Mouse (Mus musculus) urinary bladder, adult 18-20 months (tissue): ENCODE data around the gene Pkd1l1.

Experiments
- DNase-seq, 2 experiments: peaks; one replicate each; pipeline ENCODE4 v3.0.0; 2022; ENCODE audit warnings: low spot score in 2 of 2, mixed read lengths in 2 of 2

Gene Pkd1l1

DNA sequence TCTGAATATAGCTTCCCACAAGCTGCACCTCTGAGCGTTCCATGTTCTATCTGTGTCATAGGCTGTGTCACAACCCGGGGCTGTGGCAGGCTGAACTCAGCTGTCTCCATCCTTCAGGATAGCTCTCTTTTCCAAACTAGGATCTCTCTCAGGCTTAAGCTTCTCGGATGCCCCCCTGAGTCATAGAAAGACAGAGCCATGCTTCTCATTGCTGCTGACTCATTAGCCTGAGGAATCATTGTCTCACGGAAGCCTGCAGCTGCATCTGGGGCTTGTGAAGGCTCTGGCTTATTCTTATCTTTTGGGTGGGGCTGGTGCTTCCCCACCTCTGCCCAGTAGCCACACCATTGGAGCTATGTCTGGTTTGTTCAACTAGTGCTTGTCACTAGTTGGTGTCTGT is 151.7 kb downstream of the Pkd1l1 start:
- DNase-seq: no peak

DNA sequence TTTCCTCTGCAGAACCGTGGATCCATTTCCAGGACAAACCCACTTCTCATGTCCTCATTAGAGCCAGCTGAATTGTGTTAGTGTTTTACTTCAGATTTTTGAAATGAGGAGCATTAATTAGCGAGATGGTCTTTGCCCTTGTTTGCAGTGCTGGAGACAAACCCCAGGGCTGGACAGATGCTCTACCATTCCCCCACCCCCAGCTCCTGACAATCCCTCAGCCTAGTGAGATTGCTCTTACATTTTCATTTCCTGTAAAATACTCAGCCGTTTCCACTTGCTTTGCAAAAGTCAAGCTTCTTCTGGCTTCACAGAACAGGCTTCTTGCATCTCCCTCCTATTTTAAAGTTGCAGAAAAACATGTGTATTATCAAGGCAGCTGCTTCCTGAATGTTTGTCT is 155.7 kb downstream of the Pkd1l1 start:
- no peak for DNase-seq

DNA sequence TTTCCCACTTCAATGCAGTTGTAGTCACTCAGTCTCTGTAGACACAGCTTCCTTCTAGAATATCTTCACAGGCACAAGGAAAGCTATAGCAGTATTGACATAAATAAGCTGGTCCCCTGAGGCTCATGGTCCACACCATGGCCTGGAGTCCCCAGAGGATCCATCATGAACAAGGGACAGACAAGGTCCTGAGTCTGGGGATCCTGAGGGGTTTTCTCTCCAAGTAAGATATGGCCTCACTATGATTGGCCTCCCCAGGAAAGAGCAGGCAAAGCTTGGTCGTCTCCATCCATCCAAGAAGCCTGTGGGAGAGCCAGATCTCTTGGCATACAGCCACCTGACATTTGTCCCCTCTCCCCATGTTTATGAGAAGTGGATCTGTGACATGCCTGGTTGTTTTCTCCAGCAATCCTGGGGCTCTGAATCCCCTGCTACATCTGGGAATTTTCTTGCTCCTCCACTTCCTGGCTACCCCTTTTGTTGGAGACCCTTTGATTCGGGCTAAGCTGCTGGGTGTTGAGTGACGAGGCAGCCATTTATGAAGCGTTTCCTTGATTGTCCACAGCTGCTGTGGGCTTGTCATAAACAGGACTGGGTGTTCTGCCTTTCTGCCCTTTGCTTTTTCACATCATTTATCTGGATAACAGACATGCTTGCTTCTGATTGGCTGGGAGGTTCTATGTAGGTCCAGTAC is 158.8 kb downstream of the Pkd1l1 start:
- DNase-seq: no peak

DNA sequence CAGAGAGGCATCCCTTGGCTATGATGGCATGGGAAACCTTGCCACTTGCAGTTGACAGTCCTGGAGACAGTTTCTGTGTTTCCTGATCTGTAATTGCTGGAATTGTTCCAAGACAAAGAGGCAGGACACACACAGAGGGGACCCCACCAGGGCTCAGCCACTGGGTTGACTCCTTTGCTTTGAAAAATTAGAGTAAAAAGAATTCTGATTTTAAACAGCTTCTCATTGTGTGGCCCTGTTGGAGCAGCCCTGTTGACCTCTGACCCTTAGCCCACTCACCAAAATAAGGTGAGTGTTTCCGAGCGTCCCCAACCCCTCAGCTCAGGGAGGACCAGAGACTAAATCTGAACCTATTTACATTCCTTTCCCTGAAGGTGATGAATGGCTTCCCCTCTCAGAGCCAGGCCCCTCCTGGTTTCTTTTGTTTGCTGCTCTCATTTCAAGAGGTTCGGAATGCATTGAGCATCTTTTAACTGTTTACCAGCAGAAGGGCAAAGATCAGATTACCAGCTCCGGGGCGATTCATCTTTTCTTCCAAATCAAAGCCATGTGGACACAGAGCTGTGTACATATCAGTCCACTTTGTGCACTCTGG is 161.5 kb downstream of the Pkd1l1 start:
- DNase-seq: no peak

DNA sequence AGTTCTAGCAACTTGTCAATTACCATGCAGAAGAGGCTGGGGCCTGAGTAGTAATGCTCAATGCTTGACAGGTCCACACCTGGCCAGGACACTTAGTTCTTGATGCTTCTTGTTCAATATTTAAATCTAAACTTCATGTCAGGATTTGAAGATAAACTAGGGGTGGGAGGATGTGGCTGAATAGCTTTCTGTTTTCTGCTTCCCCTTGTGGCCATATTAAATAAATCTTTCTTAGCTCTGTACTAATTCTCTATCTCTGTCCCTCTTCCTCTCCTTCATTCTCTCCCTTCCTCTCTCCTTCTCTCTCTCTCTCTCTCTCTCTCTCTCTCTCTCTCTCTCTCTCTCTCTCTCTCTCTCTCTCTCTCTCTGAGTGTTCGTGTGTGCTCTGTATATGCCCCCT is 163.4 kb downstream of the Pkd1l1 start:
- no peak for DNase-seq

DNA sequence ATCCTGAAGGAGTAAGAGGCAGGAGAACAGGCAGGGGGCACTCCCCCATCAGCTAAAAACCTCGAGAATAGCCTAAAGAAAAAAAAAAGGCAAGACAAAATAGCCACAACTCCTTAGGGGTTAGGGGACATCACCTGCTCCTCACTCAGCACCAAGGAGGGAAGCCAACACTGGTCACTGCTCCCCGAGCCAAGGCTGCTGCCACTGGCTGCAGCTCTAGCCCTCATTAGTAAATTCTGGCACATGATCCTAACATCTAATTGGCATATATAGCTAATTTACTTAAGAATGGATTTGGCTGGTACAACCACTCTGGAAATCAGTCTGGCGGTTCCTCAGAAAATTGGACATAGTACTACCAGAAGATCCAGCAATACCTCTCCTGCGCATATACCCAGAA is 166.1 kb downstream of the Pkd1l1 start:
- DNase-seq: no peak

DNA sequence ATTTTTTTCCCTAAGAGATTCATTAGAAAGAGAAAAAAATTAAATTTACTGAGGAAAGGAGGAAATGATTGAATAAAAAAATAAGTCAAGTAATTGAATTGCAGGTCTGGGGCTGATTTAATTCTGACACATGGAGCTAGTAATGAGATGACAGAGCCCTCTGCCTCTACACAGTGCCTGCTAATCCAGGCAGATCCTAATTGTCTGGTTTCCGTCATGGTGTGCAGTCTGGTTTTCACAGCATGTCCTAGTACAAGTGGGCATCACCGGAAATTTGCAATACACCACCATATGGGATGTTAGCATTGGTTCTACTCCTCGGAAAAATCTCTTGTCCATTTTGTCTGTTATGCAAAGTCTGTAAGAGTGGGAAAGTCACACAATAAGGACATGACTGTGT is 168.9 kb downstream of the Pkd1l1 start:
- no peak for DNase-seq

DNA sequence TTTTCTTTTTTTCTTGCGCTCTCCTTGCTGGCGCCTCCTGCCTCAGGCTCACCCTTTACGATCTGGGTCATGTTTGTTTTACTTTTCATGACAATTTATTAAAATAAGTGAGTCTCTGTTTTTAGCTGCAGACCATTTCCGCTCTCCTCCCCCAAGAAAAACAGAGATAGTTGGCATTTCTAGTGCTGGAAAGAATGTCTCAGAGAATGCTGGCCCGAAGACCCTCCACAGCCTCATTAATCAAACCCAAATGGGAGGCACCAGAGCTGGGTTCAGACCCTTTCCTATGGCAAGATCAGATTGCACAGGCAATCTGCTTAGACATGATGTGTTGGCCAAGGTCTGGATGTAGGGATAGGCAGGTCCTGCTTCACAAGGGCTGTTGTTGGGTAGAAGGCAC is 175.6 kb downstream of the Pkd1l1 start:
- DNase-seq: no peak

DNA sequence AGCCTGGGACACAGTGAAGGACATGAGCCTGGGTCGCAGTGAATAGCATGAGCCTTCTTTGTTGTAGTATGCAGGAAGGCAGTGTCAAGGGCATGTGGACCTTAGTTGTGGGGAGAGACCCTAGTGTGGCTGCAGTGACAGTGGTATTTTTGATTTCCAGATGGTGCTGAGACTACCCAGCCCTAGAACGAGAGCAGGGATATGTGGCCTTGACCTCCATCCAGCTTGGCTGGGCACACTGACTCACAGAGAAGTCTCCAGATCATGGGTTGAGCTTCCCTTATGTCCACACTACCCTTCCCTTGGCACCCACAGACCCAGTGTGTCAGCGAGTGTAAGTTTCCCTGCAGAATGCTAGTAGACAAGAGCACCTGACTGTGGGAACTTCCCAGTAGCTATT is 178.0 kb downstream of the Pkd1l1 start:
- no peak for DNase-seq

DNA sequence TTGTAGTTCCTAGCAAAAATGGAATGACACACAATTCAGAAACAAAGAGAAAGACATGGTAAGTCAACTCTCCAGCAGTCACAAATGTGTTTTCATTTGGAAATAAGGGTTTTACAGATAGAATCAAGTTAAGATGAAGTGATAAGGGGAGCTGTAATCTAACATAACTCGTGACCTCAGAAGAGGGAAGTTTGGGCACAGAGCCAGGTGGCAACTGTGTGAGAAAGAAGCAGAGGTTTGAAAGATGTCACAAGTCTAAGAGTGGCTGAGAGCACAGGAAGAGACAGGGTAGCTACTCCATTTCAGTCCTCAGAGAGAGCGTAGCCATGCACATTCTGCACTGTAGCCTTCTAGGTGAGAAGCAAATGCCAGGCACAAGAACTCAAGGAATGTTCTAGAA is 180.9 kb downstream of the Pkd1l1 start:
- no peak for DNase-seq

DNA sequence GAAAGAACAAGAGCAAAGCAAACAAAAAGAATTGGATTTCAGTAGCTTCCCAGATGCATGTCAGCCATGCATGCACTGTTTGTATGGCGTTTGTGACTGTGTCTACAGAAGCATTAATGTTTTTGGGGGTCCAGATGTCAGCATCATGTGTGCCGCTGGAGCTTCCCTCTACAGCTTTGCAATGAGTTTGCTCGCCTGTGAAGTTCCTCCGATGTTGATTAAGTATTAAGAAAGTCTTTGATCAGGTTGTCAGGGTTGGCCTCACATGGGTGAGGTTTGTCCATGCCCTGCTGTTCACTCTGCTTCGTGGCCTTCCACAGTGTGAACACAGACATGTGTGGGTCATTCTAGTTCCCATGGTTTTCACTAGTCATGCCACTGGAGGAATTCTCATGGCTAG is 183.9 kb downstream of the Pkd1l1 start:
- no peak for DNase-seq

DNA sequence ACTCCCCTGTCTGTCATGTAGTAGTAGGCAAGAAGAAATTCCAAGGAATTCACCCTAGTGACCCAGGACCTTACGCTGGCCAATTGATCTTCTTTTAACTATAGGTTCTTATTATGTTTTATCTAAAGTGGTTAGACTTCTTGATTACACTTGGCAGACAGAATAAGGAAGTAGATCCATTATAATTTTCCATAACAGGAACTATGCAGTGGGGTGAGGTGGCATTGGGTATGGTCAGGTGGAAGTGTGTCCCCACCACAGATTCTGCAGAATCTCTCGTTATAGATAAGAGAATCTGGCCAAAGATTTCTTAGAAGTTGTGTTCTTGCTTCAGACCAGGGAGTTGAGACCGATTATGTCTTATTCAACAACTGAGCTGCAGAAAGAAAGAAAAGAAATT is 185.5 kb downstream of the Pkd1l1 start:
- DNase-seq: no peak

DNA sequence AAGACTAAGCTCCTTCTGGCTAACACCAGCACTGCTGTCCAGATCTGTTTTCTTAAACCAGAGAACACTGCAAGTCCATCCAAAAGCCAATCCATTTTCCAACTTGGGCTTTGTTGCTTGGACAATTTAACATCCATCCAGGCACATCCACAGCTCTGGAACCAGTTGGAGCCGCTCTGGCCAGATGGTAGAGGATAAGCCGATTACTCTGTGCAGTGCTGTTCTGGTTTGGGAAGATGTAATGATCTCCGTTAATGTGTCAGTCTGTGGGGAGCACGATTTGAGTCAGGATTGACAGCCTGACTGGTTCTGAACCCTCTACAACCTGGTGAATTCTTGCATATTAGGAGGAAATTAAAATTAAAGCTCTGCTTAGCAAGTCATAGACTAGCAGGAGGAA is 188.7 kb downstream of the Pkd1l1 start:
- DNase-seq: no peak

DNA sequence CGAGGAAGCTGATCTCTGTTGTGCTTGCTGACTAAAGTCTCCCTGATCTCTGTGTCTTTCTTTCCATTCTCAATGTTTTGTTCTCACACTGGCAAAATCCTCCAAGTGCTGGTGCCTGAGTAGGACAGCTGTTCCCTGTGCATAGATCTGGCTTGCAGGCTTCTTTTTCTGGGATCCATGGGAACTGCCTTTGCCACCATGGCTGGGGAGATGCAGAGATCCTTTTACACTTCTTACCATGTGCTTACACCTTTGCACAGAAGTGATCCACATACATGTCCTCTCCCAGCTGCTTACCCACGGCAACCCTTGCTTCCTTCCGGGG is 191.0 kb downstream of the Pkd1l1 start:
- DNase-seq: no peak

DNA sequence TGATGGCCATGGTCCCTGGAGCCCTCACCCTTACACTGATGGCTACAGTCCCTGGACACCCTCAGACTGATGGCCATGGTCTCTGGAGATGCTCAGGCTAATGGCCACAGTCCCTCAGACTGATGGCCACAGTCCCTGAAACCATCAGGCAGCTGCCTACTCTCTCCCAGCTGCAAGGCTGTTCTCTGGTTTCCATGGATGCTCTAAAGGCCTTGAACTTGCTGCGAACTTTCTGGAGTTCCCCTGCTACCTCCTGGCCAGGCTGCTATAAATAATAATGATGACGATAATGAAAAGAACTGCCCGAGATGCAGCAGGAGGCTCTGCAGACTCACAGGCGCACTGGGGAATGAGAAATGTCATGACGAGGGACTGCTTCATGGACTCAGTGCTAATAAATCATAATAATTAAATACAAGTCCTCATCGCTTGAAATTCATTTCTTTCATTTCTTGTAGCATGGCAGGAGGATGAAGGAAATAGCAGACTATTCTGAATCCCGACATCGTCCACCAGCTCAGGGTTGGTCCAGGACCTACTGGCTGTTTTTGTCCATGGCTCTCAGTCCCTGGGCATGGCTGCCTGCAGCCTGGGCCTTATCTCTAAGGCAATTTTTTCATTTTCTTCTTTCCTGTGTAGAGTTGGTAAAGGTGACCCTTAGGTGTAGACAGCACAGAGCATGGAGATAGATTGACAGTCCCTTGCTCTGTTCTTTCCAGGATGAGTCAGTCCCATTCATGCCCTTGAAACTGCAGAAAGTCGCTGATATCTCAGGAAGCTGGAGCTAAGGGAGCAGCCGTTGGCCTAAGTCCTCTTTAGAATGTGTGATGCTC is 191.5 kb downstream of the Pkd1l1 start:
- no peak for DNase-seq

DNA sequence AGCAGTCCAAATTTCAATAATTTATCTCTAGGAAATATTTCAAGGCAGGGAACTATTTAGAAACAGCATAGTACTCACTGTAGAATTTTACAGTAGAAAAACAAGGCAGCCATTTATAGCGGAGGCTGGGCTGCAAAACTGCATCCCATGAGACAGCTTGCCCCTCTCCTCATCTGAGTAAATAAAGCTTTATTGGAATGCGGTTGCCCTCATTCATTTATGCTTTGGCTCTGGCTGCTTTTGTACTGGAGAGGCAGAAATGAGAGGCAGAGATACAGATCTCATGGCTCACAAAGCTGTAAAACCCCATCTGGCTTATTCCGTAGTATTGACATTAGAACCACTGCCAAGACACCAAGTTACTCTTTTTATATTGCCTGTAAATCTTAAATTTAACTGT is 193.6 kb downstream of the Pkd1l1 start:
- no peak for DNase-seq
